Mouse (Mus musculus): ENCODE measurements around the gene Tepp. TPM values are rescaled to one million over a fixed set of nuclear protein-coding genes. Genes with fewer than 3 reads are reported as not detected.
A peak's percentile ranks its signal among the peaks of the same experiment; 100 is the strongest.

Gene Tepp
- total RNA-seq, 2 experiments from 2014 or later: not detected

GRCm38 (mm10) chr8:95330367-95330766, 20.0 kb downstream of the Tepp start:
- ATAC-seq (replicated peaks; ENCODE audit: poor library complexity): no peak

DNA sequence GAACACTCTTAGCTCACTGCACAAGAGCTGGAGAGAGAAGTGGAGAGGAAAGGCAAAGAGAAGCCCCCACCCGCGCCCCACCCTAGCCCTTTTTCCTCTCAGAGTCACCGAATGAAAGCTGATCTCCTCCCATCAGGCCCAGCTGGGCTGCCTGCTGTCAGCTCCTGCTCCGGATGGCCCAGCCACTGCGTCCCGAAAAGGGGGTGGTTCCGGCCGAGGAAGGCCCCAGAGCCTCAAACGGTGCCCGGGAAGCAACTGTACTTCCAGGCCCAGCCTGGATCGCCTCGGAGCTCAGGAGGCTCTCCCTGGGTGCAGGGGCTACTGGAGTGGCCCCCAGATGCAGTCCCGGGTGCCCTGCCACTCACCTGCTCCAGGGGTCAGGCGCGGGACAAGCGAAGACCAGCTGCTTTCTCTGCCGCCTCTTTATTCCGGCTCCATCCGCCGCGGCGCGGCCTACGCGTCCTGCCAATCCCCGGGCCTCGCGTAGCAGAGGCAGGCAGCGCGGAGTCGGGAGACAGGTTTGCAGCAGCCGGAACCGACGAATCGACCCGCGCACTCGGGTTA, 20.9 kb downstream of the Tepp start:
- ATAC-seq (replicated peaks; ENCODE audit: poor library complexity): peak; percentile 25

DNA sequence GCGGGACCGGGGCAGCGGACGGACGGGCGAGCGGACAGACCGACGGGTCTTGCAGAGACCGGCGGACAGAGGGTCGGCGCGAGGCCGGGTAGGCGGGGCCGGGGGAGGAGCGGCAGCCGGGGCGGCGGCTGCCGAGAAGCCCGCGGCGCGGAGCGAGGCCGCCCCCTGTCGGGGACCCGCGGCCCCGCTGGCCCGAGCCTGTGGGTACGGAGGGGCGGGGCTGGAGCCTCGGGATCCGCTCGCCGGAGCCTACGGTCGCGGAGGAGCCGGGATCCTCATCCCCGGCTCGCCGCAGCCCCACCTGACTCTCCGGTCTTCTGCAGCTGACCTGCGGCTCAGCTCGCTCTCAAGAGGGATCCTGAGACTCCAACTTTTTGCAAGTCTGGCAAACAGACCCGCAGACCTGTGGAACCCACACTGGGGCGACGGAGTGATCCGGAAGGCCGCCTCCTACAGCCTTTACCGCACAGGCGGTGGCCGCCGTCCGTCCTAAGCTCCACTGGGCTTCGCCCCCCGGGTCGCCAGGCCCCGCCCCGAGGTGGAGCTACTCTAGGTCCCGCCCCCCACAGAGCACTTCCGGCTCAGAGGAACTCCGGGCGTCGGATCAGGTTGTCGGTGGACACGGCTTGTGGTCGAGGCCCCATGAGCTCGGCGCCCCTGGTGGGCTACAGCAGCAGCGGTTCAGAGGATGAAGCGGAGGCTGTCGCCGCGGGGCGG, 21.5 kb downstream of the Tepp start, which contains the start of the genes Zfp319 and Usb1:
Gene Zfp319, minus strand, starts transcription at position 231 of the 717 bp plus-strand sequence.
Gene Usb1, plus strand, starts transcription at position 565 of the 717 bp plus-strand sequence.
- ATAC-seq (replicated peaks; ENCODE audit: poor library complexity): peak; percentile 85

GRCm38 (mm10) chr8:95332437-95333199, 22.3 kb downstream of the Tepp start:
- ATAC-seq (replicated peaks; ENCODE audit: poor library complexity): no peak

GRCm38 (mm10) chr8:95335706-95336105, 25.3 kb downstream of the Tepp start:
- peak; percentile 18; the same call in 1 of the 2 replicates for ATAC-seq (replicated peaks; ENCODE audit: poor library complexity)

GRCm38 (mm10) chr8:95336363-95336762, 26.0 kb downstream of the Tepp start:
- no peak for ATAC-seq (replicated peaks; ENCODE audit: poor library complexity)

DNA sequence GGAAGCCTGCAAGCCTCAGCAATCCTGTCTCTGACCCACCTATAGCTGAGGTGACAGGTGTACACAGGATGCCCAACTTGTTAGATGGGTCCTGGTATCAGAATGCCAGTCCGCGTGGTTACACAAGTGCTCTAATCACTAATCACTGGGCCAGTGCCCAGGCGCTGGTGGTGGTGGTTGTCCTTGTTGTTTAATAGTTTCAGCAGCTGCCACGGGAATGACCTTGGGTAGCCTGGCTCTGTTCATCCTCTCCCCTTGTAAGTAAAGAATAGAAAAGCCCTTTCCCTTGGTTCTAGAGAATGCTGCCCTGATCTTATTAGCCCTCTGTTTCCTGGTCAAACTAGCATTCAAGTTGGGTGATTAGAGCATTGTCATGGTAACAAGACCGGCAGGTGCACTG, 31.4 kb downstream of the Tepp start:
- ATAC-seq (replicated peaks; ENCODE audit: poor library complexity): no peak

DNA sequence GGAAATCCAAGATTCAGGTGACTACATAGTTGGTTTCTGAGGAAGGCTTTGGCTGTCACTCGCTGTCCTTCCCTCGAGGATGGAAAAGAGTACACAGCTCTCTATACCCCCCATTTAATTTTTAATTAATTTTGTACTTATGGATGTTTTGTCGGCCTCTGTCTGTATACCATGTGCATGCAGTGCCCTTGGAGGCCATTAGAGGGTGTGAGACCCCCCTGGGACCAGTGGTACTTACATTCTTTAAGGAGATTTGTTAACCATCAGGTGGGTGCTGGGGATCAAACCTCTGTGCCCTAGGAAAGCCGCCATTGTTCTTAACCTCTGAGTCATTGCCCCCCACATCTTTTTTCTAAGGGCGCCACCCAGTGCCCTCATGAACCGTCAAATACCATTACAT, 34.3 kb downstream of the Tepp start:
- no peak for ATAC-seq (replicated peaks; ENCODE audit: poor library complexity)

DNA sequence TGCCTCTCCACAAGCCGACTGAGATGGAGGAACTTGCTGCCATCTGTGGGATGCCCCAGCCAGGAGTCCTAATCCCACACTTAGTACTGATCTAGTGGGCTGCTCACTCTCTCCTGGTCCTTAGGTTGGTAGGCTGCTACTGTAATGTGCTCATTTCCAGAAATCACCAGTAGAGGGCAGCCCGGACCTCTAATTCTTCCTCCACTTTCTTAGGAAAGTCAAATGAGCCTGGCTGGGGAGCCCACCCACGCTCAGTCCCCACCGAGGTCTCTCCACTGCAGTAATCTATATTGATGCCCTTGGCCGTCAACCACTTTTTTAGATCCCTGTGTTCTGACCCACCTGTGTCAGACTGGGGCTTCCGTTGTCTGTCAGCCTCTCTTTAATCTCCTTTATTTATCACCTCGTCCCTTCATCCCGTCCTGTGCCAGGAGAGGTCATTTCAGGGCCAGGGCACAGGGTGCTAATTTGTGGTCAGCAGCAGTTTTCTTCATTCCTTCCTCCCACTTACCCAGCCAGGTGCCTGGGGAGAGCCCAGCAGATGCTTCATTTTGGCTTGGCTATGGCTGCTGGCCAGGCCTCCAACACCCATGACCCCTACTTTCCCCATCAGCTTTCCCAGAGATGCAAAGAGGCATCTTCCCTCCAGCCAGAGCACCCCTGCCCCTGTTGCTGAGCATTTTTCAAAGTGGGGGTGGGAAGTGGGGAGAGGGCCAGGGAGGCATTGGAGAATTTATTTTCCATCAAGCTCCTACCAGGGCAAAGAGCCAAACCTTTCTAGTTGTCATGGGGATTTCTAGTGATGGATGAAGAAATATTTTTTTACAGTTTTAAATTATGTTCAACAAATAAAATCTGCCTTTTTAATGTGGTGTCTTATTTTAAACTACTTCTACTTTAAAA, 36.5 kb downstream of the Tepp start:
- ATAC-seq (replicated peaks; ENCODE audit: poor library complexity): peak; percentile 73

DNA sequence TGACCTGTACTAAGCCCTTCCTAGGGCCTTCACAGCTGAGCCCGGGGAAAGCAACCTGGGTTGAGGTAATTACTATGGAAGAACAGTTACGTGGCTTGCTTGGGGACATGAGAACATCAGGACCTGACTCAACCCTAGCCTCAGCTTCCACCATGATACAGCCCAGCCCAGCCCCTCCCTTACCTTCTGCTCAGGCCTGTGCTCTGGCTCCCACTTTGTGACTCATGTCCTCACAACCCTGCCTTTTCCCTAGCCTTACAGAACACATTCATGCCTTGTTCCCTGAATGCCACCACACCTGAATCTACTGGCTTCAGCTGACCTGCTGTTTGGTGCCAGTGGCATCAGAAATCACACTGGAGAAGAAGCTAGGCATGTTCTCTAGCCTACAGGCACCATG, 38.0 kb downstream of the Tepp start:
- no peak for ATAC-seq (replicated peaks; ENCODE audit: poor library complexity)

GRCm38 (mm10) chr8:95348811-95349630, 38.7 kb downstream of the Tepp start:
- peak; percentile 24; the same call in 1 of the 2 replicates for ATAC-seq (replicated peaks; ENCODE audit: poor library complexity)

DNA sequence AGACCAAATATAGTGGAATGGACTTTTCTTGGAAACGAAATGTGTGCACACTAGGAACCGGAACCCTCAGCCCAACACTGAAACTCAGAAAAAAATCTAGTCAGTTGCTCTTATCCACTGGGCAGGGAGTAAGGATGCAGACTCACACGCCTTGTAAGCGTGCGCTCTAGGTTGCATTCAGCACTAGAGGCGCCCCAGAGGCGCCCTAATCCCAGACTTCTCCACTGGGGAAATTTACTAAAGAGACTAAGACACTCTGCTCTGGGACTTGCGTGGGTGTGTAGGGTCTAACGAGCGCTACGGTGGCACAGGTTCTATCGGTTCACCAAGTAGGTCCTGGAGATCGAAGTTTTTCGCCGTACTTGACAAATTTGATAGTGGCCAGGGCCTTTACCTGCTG, 41.1 kb downstream of the Tepp start:
- no peak for ATAC-seq (replicated peaks; ENCODE audit: poor library complexity)

DNA sequence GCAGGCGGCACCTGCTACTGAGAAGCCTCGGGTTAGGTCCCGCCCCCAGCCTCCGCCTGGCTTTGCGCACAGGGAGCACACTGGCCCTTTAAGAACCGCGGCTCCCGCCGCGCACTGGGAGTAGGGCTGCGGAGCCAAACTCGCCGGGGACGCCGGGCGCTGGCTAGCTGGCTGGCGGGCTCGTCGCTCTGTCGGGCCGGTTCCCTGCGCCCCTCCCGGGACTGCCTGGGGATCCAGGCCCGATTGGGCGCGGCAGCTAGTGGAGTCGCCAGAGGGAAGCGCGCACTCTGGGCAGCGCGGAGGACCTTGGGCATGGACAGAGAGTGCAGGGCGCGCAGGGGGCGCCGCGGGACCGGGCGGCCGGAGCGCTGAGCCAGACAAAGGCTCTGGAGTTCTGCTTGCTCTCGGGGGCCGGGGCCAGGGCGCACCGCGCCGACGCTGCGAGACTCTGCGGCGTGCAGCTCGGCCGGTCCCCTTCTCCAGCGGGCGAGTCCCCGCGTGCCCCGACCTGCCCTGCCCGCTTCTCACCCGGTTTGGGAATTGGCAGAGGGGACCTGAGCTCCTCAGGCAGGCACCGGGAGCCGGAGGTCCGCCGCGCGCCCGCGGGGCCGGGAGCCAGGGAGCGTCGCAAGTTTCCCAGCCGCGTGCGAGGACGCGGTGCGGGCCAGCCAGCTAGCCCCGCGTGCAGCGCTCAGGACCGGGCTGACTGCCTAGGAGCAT, 41.9 kb downstream of the Tepp start, which contains the start of gene Mmp15:
Gene Mmp15, plus strand, starts transcription at position 118 of the 720 bp plus-strand sequence.
- peak; percentile 12; the same call in 1 of the 2 replicates for ATAC-seq (replicated peaks; ENCODE audit: poor library complexity)

- ATAC-seq (replicated peaks; ENCODE audit: poor library complexity): peak; percentile 24; the same call in 1 of the 2 replicates
These were observed 42.8 kb downstream of the Tepp start for GRCm38 (mm10) chr8:95352871-95353866.

GRCm38 (mm10) chr8:95354606-95355005, 44.2 kb downstream of the Tepp start:
- no peak for ATAC-seq (replicated peaks; ENCODE audit: poor library complexity)

GRCm38 (mm10) chr8:95358550-95359411, 48.4 kb downstream of the Tepp start:
- 0 out of 2 replicates have a peak, but pooled peaks have one; percentile 11 for ATAC-seq (replicated peaks; ENCODE audit: poor library complexity)
